Mouse (Mus musculus) ES-Bruce4 (cell line): ENCODE data around the gene Cad. TPM values are rescaled to one million over a fixed set of nuclear protein-coding genes. Genes with fewer than 3 reads are reported as not detected.

Source experiments
- H3K27ac ChIP-seq: 2 replicates; pipeline ENCODE4 v1.5.1; 2012; ENCODE audit warnings: low read length, inconsistent platforms; ENCODE audit not compliant: insufficient read depth
- H3K27me3 ChIP-seq: 2 replicates; pipeline ENCODE4 v1.6.1; 2012; ENCODE audit warnings: mild to moderate bottlenecking, low read length, inconsistent platforms; ENCODE audit not compliant: control insufficient read depth, poor library complexity, insufficient read depth, severe bottlenecking
- H3K36me3 ChIP-seq: 2 replicates; pipeline ENCODE4 v1.6.1; 2012; ENCODE audit warnings: inconsistent platforms, mild to moderate bottlenecking, low read length, moderate library complexity; ENCODE audit not compliant: control insufficient read depth, poor library complexity, insufficient read depth, severe bottlenecking
- H3K4me1 ChIP-seq: one replicate; pipeline ENCODE4 v1.8.1; 2011; ENCODE audit warnings: low read length; ENCODE audit not compliant: control insufficient read depth, insufficient read depth
- H3K4me3 ChIP-seq: 2 replicates; pipeline ENCODE4 v1.5.1; 2011; ENCODE audit warnings: low read depth, mild to moderate bottlenecking, low read length
- H3K9ac ChIP-seq: 2 replicates; pipeline ENCODE4 v1.6.1; 2012; ENCODE audit warnings: low read depth, mild to moderate bottlenecking, inconsistent platforms; ENCODE audit not compliant: poor library complexity, severe bottlenecking
- H3K9me3 ChIP-seq: replicated peaks from 2 replicates; pipeline ENCODE4 v1.6.1; 2012; ENCODE audit warnings: mild to moderate bottlenecking, low read length, inconsistent platforms; ENCODE audit not compliant: control insufficient read depth, poor library complexity, insufficient read depth, severe bottlenecking
- CTCF ChIP-seq: IDR thresholded peaks from one replicate; pipeline ENCODE4 v1.8.1; 2011; ENCODE audit warnings: low read depth, low read length
- EP300 ChIP-seq: IDR thresholded peaks from 2 replicates; pipeline ENCODE4 v1.6.1; 2011; ENCODE audit warnings: low read depth, low read length; ENCODE audit not compliant: insufficient read depth
- POLR2A ChIP-seq: IDR thresholded peaks from one replicate; pipeline ENCODE4 v1.8.1; 2011; ENCODE audit warnings: low read length; ENCODE audit not compliant: insufficient read depth
- polyA plus RNA-seq: library from polyadenylated mRNA; stranded (reverse); fragments of >200 nt; gene quantifications from 2 replicates; pipeline ENCODE4 v1.2.4, GENCODE M21; 2011; ENCODE audit warnings: low read depth; ENCODE audit not compliant: missing spikeins, insufficient read depth, insufficient read length

Gene Cad
- polyA plus RNA-seq, 1 experiment: 147 TPM

- no peak overlapping the region for H3K27ac ChIP-seq
- peaks cover 36% of the 10 kb centered on the region for H3K36me3 ChIP-seq
- no peaks in the 10 kb centered on the region for H3K9me3 ChIP-seq
- H3K4me3 ChIP-seq: peak overlapping the region; percentile 89
- no peaks in the 10 kb centered on the region for H3K4me1 ChIP-seq
- no peaks in the 10 kb centered on the region for H3K27me3 ChIP-seq
- no peak for TF ChIP-seq EP300
- TF ChIP-seq POLR2A: no peak
- no peak for TF ChIP-seq CTCF
- peak overlapping the region; percentile 85 for H3K9ac ChIP-seq
Observed at GRCm38 (mm10) chr5:31055216-31056140, 898 bp downstream of the Cad start.

- Histone ChIP-seq H3K9ac (no peak overlapping the region), H3K9me3 (no peaks in the 10 kb centered on the region), H3K27me3 (no peaks in the 10 kb centered on the region), H3K27ac (no peak overlapping the region), H3K36me3 (peaks cover 86% of the 10 kb centered on the region), H3K4me3 (no peak overlapping the region), H3K4me1 (no peaks in the 10 kb centered on the region)
- TF ChIP-seq CTCF: no peak
- TF ChIP-seq EP300: no peak
- no peak for TF ChIP-seq POLR2A
Observed at GRCm38 (mm10) chr5:31069810-31070209, 15.2 kb downstream of the Cad start.

- TF ChIP-seq POLR2A (no peak), EP300 (no peak), CTCF (no peak)
- Histone ChIP-seq H3K36me3 (peaks cover 91% of the 10 kb centered on the region), H3K9me3 (no peaks in the 10 kb centered on the region), H3K4me3 (no peak overlapping the region), H3K9ac (no peak overlapping the region), H3K27ac (no peak overlapping the region), H3K4me1 (no peaks in the 10 kb centered on the region), H3K27me3 (no peaks in the 10 kb centered on the region)
Observed at GRCm38 (mm10) chr5:31071059-31071458, 16.5 kb downstream of the Cad start.

GRCm38 (mm10) chr5:31071821-31072220, 17.2 kb downstream of the Cad start:
- Histone ChIP-seq H3K27ac (no peak overlapping the region), H3K4me3 (no peak overlapping the region), H3K27me3 (no peaks in the 10 kb centered on the region), H3K36me3 (peaks cover 84% of the 10 kb centered on the region), H3K4me1 (no peaks in the 10 kb centered on the region), H3K9me3 (no peaks in the 10 kb centered on the region), H3K9ac (no peak overlapping the region)
- TF ChIP-seq POLR2A: no peak
- no peak for TF ChIP-seq EP300
- no peak for TF ChIP-seq CTCF

GRCm38 (mm10) chr5:31073176-31073575, 18.6 kb downstream of the Cad start:
- no peak for TF ChIP-seq POLR2A
- no peak for TF ChIP-seq EP300
- TF ChIP-seq CTCF: no peak
- Histone ChIP-seq H3K36me3 (peaks cover 81% of the 10 kb centered on the region), H3K4me1 (no peaks in the 10 kb centered on the region)

GRCm38 (mm10) chr5:31076346-31076745, 21.8 kb downstream of the Cad start:
- H3K27me3 ChIP-seq: no peaks in the 10 kb centered on the region
- H3K4me1 ChIP-seq: no peaks in the 10 kb centered on the region
- no peak overlapping the region for H3K27ac ChIP-seq
- H3K36me3 ChIP-seq: peaks cover 57% of the 10 kb centered on the region
- TF ChIP-seq POLR2A (no peak), EP300 (no peak), CTCF (no peak)
- no peak overlapping the region for H3K9ac ChIP-seq
- H3K9me3 ChIP-seq: no peaks in the 10 kb centered on the region
- no peak overlapping the region for H3K4me3 ChIP-seq

More at GRCm38 (mm10) chr5:31073176-31073575, 18.6 kb downstream of the Cad start:
- H3K27ac ChIP-seq: no peak overlapping the region
- no peaks in the 10 kb centered on the region for H3K27me3 ChIP-seq
- no peak overlapping the region for H3K9ac ChIP-seq
- no peaks in the 10 kb centered on the region for H3K9me3 ChIP-seq
- H3K4me3 ChIP-seq: no peak overlapping the region
